Mouse (Mus musculus) ES-E14 (cell line): ENCODE measurements around the gene Olfr134.
"Not testable (repeated sequence)": the region's sequence is repeated elsewhere in the genome, so short reads cannot be mapped to it uniquely, and the experiment has no call there.

Experiments
- ZC3H11A ChIP-seq: IDR thresholded peaks from 2 replicates; pipeline ENCODE4 v1.6.1; 2012; ENCODE audit warnings: low read depth, mild to moderate bottlenecking, inconsistent platforms, low read length, borderline replicate concordance
- ZNF384 ChIP-seq: IDR thresholded peaks from 2 replicates; pipeline ENCODE4 v1.6.1; 2012; ENCODE audit warnings: low read depth, low read length, inconsistent platforms

- TF ChIP-seq ZC3H11A, ZNF384: not testable (repeated sequence)
These were observed 47.0 kb upstream of the Olfr134 start for GRCm38 (mm10) chr17:38124199-38124598.
